Mouse (Mus musculus): Measurements from ENCODE around the gene Nek8.

GRCm38 (mm10) chr11:78202372-78202771, 25.9 kb upstream of the Nek8 start:
- TF ChIP-seq POLR2A (IDR thresholded peaks at IDR 0.05; ENCODE audit: low read depth, low read length) (no peak), CHD1 (IDR thresholded peaks at IDR 0.05; ENCODE audit: low read depth, low read length) (no peak), USF1 (IDR thresholded peaks at IDR 0.05; ENCODE audit: low read depth, low read length) (no peak), CHD2 (IDR thresholded peaks at IDR 0.05; ENCODE audit: low read length) (no peak), MYC (IDR thresholded peaks at IDR 0.05; ENCODE audit: low read depth, low read length) (no peak), E2F4 (IDR thresholded peaks at IDR 0.05; ENCODE audit: insufficient replicate concordance, low read depth, low read length) (no peak), SMC3 (IDR thresholded peaks at IDR 0.05; ENCODE audit: low read depth, low read length) (no peak), BHLHE40 (IDR thresholded peaks at IDR 0.05; ENCODE audit: low read depth, low read length) (no peak), UBTF (IDR thresholded peaks at IDR 0.05; ENCODE audit: low read depth, low read length) (no peak), MAFK (IDR thresholded peaks at IDR 0.05; ENCODE audit: insufficient replicate concordance, low read length) (no peak)

All from CH12.LX (cell line).